Mouse (Mus musculus) cerebellum, postnatal 10 days (tissue): ENCODE data around the gene Rmdn2.

Experiments
- DNase-seq, 2 experiments: peaks; one replicate each; pipeline ENCODE4 v3.0.0; 2021; ENCODE audit warnings: mixed read lengths in 2 of 2

Gene Rmdn2

GRCm38 (mm10) chr17:79616621-79617020, 5.0 kb downstream of the Rmdn2 start:
- no peak for DNase-seq

DNA sequence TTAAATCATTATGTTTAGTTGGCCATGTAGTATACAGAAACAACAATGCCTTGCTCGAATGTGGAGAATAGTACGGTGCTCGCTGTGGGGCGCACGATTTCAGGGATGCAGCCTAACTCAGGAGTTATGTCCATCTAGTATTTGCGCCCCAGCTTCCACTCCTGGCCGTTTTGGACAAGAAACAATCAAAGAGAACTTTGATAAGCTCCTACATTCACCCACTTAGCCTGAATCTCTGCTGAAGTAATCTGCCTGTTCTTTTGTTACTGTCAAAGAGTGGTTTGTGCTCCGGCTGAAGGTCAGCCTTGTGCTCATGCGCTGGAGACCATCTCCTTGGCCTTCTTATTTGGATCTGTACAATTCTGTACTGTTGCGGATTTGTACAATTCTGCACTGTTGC, 6.8 kb downstream of the Rmdn2 start:
- DNase-seq = no peak

- DNase-seq = no peak
Observed at GRCm38 (mm10) chr17:79618984-79619383, 7.3 kb downstream of the Rmdn2 start.

DNA sequence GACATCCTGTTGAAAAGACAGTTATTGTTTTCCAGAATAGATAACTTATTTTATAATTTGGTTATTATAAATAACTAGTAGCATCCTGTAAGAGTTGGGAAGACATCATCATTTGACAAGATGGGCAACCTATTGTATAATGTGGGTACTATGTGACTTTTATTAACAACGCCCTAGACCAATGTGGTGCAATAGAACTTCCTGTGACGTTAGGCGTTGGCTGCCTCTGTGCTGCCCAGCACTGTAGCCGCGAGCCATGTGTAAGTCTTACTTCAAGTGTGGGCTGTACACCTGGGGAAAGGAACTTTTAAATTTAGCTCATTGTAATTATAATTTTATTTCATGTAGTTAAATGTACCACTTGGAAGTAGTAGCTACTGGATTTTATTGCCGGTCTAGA, 10.4 kb downstream of the Rmdn2 start:
- DNase-seq = no peak

DNA sequence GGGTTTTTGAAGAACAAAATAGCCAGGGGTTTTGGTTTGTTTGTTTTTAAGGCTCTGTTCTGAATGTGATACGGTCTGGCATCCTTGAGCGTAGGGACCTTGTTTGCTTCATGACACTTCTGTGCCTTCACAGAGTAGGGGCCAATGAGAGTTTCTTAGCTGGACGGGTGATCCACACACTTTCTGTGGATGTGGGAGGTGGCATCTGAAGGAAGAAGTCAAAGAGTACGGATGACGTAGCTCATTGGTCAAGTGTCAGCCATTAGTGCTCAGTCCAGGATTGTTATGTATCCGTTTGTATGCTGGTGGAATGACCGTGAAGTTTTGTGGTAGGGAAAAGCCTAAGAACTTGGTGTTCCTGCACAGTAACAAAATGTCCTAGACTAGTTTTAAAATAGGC, 10.9 kb downstream of the Rmdn2 start:
- DNase-seq = no peak

GRCm38 (mm10) chr17:79623841-79624240, 12.2 kb downstream of the Rmdn2 start:
- DNase-seq = no peak

- DNase-seq = no peak
Observed at GRCm38 (mm10) chr17:79626241-79626816, 14.7 kb downstream of the Rmdn2 start.

DNA sequence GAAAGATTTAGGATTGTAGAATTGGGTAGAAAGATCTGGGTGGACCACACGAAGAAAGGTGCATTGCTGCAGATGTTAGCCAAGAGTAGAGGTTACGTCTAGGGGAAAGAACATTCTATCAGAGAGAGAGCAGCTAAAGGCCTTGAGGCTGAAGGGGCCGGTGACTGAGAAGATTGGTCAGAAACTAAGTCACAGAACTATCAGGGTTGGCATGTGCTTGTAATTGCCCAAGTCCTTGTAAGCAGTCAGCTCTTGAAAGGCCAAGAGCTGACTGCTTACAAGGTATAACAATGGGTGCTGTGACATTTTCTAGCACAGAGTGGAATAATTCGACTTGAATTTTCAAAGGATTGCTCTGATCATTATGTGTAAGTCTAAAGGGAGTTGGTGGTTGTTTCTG, 38.2 kb downstream of the Rmdn2 start:
- no peak for DNase-seq

DNA sequence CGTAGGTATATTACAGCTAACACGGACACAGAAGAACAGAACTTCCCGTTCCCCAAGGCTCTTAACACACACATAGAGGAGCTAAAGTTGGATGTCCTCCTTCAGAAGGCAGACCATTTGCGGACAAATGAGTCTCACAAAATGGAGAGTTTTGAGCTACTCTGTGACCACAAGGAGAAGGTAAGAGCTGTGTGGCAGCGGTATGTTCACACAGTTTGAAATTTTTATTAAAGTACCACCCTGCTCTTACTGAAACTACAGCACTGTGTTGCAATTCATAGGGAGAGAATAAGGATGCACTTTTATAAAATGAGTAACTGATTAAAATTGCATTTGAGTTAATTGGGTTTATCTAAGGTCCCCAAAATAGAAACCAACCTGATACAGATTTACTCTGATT, 38.6 kb downstream of the Rmdn2 start:
- no peak for DNase-seq

DNA sequence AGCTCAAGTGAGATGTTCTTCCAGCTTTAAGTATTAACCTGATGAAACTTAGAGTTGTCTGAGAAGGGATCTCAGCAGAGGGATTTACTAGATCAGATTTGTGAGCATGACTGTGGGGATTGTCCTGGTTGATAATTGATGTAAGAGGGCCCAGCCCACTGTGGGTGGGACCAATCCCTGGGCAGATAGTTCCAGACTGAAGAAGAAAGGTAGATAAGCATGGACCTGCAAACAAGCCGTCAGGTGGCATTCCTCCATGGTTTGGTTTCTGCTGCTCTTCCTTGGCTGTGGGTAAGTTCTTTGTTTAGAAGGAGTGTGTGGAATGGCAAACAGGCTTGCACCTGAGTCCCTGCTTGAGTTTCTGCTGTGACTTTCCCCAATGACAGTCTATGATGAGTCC, 41.5 kb downstream of the Rmdn2 start:
- DNase-seq = no peak

DNA sequence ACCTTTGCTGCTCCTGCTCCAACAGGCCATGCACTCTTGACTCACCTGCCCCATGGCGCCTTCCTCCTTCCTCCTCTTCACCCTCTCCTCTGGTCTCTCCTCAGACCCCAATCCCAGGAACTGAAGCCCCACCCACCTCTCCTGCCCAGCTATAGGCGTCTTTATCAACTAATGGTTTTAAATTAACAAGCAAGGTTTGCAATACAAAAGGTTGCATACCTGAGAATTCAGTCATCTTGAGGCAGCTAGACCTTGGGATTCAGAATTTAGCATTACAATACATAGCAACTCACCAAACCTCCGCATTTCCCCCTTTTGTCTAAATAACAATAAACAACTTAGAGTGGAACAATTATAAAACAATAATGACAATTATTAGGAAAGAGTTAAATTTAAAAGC, 42.5 kb downstream of the Rmdn2 start:
- no peak for DNase-seq

DNA sequence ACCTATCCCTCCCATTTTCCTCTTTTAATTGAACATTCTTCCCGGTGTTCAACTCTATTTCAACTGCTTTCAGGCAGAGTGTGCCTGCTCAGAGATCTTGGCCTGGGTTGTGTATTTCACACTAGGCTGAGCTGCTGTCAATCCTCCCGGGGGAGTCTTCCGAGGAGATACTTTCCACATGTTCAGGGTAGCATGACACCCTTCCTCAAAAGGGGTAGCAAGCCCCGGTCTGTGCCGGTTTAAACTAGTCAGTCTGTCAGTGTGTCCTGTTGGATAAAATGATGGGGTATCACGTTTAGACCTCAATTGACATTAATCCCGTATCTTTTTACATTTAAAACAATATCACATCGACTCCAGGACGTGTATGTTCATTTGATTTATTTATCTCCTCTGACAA, 46.1 kb downstream of the Rmdn2 start:
- peak in 1 of 2 experiments; percentile 5 for DNase-seq

DNA sequence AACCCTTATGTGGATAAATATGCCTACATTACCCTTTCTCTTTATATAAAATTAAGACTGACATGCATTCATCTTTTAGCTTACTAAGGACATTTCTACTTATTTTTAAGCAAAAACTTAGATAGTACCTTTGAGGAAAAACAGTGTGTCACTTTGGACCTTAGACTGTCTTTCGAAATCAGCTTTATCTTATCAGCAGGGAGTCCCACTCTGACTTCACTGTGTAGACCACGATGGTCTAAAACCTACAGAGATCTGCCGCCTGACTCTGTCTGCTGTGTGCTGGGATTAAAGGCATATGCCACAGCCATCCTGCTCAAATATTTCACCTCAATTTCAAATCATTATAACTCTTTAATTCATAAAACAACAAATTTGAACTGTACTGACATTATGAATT, 46.8 kb downstream of the Rmdn2 start:
- DNase-seq = no peak

DNA sequence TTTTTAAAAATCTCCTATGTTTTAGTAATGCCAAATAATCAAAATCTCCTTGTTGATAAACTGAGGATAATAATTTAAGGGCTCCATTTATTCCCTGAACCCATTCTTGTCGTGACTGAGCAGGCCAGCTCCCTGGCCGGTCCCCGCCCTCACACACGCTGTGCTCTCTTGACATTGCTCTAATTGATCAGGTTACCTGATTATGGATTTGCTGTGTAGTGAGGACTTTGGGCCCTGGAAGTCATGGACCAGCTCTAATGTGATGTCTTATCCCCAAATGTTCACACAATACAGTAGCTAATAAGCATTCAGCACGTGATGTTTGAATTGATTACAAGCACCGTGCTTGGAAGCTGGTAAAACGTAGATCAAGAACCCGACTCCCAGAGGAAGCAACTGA, 47.2 kb downstream of the Rmdn2 start:
- DNase-seq = no peak

- peak; percentile 82 to 86 for DNase-seq
Observed at GRCm38 (mm10) chr17:79661387-79661786, 49.7 kb downstream of the Rmdn2 start.

- DNase-seq = no peak
Observed at GRCm38 (mm10) chr17:79661848-79662247, 50.2 kb downstream of the Rmdn2 start.

- DNase-seq = peak; percentile 25 to 74
Observed at GRCm38 (mm10) chr17:79663393-79664105, 51.9 kb downstream of the Rmdn2 start.

DNA sequence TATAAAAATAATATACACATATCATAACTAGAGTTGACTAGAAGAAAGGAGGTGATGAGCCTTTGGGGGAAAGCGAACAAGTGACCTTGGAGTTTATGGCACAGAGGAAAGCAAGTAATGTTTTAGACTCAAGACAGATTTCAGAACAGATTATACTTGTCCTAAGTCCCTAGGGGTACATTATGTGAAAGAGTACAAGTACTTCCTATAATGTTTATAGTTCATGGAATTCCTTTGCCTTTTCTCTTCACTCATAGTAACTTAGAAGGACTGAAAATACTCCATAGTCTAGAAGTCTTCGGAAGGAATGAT, 52.4 kb downstream of the Rmdn2 start:
- no peak for DNase-seq

DNA sequence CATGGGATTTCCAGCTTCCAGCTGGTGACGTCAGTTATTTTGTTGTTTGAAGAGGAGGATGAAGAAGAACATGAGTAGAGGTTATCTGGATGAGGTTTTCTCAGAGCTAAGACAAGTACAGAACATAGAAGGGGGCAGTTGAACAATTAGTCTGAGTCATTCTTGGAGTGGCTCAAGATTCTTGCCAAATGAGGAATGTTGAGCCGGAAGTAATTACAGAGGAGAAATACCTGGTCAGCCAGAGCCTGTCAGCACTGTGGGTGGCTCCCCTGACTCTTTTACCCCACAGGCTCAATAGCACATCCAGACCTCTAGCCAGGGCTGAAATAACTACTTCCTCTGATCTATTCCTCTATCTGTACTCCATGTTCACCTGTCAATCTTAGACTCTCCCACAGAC, 59.2 kb downstream of the Rmdn2 start:
- no peak for DNase-seq

- DNase-seq = peak in 1 of 2 experiments; percentile 32
Observed at GRCm38 (mm10) chr17:79695106-79695505, 83.4 kb downstream of the Rmdn2 start.

DNA sequence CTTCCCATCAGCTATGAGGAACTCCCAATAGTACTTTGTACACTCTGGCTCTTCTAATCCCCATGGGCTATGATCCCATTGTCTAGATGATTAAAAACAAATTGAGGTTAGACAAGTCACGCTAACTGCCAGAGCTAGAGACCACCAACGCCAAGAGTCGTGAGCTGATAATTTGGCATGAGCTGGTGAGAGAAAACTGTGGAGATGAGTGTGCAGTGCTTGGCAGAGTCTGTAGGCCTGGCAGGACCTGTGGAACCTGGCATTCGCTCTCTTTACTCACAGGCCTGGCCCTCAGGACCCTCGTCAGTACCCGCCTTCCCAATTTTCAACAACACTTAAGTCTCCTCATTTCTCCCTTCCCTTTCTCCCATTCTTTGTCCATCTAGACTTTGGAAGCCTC, 83.9 kb downstream of the Rmdn2 start:
- DNase-seq = peak; percentile 34 to 55

- peak; percentile 33 to 35 for DNase-seq
Observed at GRCm38 (mm10) chr17:79699197-79699596, 87.5 kb downstream of the Rmdn2 start.

DNA sequence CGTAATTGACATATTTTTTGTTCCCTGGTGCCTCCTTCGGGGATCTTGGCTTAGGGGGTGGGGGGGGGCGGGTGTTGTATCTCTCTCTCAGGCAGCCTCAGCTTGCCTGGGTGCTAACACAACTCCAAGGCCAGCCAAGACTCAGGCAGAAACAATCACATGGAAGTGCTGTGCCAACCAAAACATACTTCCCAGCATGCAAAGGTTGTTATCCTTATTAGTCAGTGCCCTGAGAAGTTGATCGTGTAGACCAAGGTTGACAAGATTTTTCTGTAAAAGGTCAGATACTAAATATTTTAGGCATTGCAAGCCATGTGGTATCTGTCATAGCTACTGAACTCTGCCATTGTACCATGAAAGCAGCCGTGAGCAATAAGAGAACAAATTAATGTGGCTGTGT, 89.2 kb downstream of the Rmdn2 start:
- DNase-seq = no peak

- DNase-seq = peak in 1 of 2 experiments; percentile 30
Observed at GRCm38 (mm10) chr17:79705671-79706455, 94.2 kb downstream of the Rmdn2 start.
